Mouse (Mus musculus): ENCODE measurements around the gene Gm28635.

DNA sequence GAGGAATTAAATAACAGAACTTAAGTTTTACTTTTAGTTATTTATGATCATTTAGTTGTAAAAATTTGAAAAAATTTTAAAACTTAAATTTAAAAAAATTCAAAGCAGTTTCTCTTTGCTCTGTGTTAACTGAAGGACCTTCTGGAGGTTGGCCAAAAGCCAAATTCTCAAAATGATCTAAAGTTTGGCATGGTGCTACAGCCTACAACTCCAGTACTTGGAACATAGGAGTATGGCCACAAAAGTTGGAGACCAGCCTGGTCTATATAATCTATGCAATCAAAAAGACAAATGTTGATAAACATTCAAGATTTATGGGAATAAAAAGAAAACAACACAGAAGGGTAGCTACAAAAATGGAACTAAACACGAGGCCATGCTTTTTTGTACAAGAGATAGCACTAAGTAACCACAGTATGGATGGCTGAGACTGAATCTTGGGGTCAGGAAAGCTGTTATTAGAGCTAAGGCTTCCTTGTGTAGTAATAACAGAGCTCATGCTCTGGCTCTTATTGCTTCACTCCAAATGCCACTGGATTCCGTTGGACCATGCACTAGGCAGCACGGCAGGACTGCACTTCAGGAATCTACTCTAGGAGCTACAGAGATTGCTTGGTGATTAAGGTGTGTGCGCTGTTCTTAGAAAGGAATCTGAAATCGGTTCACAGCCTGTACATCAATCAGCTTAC, 17.3 kb upstream of the Gm28635 start:
- no peak for TF ChIP-seq CTCF (IDR thresholded peaks at IDR 0.05)
- TF ChIP-seq POLR2A (IDR thresholded peaks at IDR 0.05; ENCODE audit: insufficient read depth, low read depth, low read length), result no peak
- TF ChIP-seq EP300 (IDR thresholded peaks at IDR 0.05; ENCODE audit: insufficient read depth, low read depth, low read length), result no peak

Measured in heart, adult 2 months (tissue).